8 mouse cellular contexts compared by ENCODE assay signal in genomic region chr6:122486297-122487117, GRCm38 (mm10). TPM values are rescaled to one million over a fixed set of nuclear protein-coding genes. Genes with fewer than 3 reads are reported as not detected.
DNase-seq lines count a peak whose midpoint lies in the region; ATAC-seq lines count a peak whose summit lies in the region.

No protein-coding gene starts in this region.

- peak overlapping the region; percentile 73 for H3K4me3 ChIP-seq in kidney, embryonic 14.5 days (ENCODE audit: low read length)
- peak overlapping the region; percentile 74 for H3K4me3 ChIP-seq in midbrain, embryonic 10.5 days

- peak; percentile 88 for ATAC-seq in kidney, embryonic 14.5 days (ENCODE audit: low FRiP score, low TSS enrichment)
- ATAC-seq in granulocyte monocyte progenitor cell, adult 5-6 weeks (replicated peaks; ENCODE audit: poor library complexity, severe bottlenecking), result peak; percentile 47; the same call in 1 of the 2 replicates

- WGBS in kidney, embryonic 14.5 days, result 1% methylated on average over 72 of the region's 111 CpGs
- WGBS in midbrain, embryonic 10.5 days, result under 1% methylated on average over 98 of the region's 111 CpGs

- peak overlapping the region; percentile 77 for H3K4me2 ChIP-seq in kidney, embryonic 14.5 days (replicated peaks; ENCODE audit: low read depth, low read length)

- peak overlapping the region; percentile 73 for H3K9ac ChIP-seq in kidney, embryonic 14.5 days (ENCODE audit: low read depth, low read length)

- H3K27ac ChIP-seq in kidney, embryonic 14.5 days (ENCODE audit: low read depth, low read length), result peak overlapping the region; percentile 47
- peak overlapping the region; percentile 96 for H3K27ac ChIP-seq in midbrain, embryonic 10.5 days (replicated peaks)

- intact Hi-C loops in left cerebral cortex, postnatal 10 days (cut with DNase I), result no loop called here

- H3K27me3 ChIP-seq in kidney, embryonic 14.5 days (ENCODE audit: control insufficient read depth, insufficient read depth, low read length), result no peaks in the 10 kb centered on the region
- H3K27me3 ChIP-seq in midbrain, embryonic 10.5 days (ENCODE audit: low read depth, poor library complexity, severe bottlenecking), result peaks cover 18% of the 10 kb centered on the region

- H3K36me3 ChIP-seq in kidney, embryonic 14.5 days (ENCODE audit: control insufficient read depth, insufficient read depth, low read length), result no peaks in the 10 kb centered on the region
- H3K36me3 ChIP-seq in midbrain, embryonic 10.5 days, result no peaks in the 10 kb centered on the region

- H3K9me3 ChIP-seq in kidney, embryonic 14.5 days (ENCODE audit: control insufficient read depth, low read length), result no peaks in the 10 kb centered on the region
- H3K9me3 ChIP-seq in midbrain, embryonic 10.5 days (replicated peaks), result no peaks in the 10 kb centered on the region

- DNase-seq in kidney, adult 9 months, result no peak
- DNase-seq in cerebellum, postnatal 4 days (ENCODE audit: low spot score in 2 of 2), result peak; percentile 67 to 81
- peak; percentile 53 to 86 for DNase-seq in left cerebral cortex, postnatal 10 days (ENCODE audit: extremely low spot score in 1 of 2, low spot score in 2 of 2)
- DNase-seq in midbrain, embryonic 10.5 days (ENCODE audit: low spot score), result peak; percentile 89
- DNase-seq in telencephalon, adult 2 months (ENCODE audit: low read depth, low spot score), result peak; percentile 36
- DNase-seq in spleen, postnatal 4 days (ENCODE audit: low spot score in 2 of 2), result no peak

- H3K4me1 ChIP-seq in kidney, embryonic 14.5 days (ENCODE audit: control insufficient read depth, insufficient read depth, low read length), result no peaks in the 10 kb centered on the region
- peaks cover 25% of the 10 kb centered on the region for H3K4me1 ChIP-seq in midbrain, embryonic 10.5 days

RNA-seq across cellular contexts. Expression of gene Rimklb, which starts 12.1 kb away (rescaled TPM):
- 19.9 and 23.2 TPM in 2 replicates for polyA plus RNA-seq in kidney, embryonic 14.5 days (2014; fragmentation: Nextera tagmentation; extraction: Ambion mirVana)
- total RNA-seq in granulocyte monocyte progenitor cell, adult 5-6 weeks (2014; fragmentation: Nextera tagmentation), result not detected in 2 replicates
- total RNA-seq in granulocyte monocyte progenitor cell, adult 5-6 weeks (2017), result not detected in 2 replicates
- total RNA-seq in left cerebral cortex, postnatal 10 days (2021), result 100 to 1,000 TPM; 249 to 260 TPM
- polyA plus RNA-seq in midbrain, embryonic 10.5 days (2016; fragmentation: Nextera tagmentation; extraction: Ambion mirVana), result 39.1 and 54.1 TPM in 2 replicates

RNA-seq across cellular contexts. Expression of gene Mfap5, which starts 19.1 kb away (rescaled TPM):
- 10.4 and 12.8 TPM in 2 replicates for polyA plus RNA-seq in kidney, embryonic 14.5 days (2014; fragmentation: Nextera tagmentation; extraction: Ambion mirVana)
- total RNA-seq in granulocyte monocyte progenitor cell, adult 5-6 weeks (2014; fragmentation: Nextera tagmentation), result not detected in 2 replicates
- total RNA-seq in granulocyte monocyte progenitor cell, adult 5-6 weeks (2017), result not detected in 2 replicates
- 1 to 10 TPM in 1 of 2 experiments, under 1 TPM in 1; 0.99 to 2.0 TPM for total RNA-seq in left cerebral cortex, postnatal 10 days (2021)
- 0.72 and 0.99 TPM in 2 replicates for polyA plus RNA-seq in midbrain, embryonic 10.5 days (2016; fragmentation: Nextera tagmentation; extraction: Ambion mirVana)

Comparison
In these comparisons a context has a peak if more than half of its experiments do, and no peak if none do; other contexts are left out.
1. DNase-seq: peak in cerebellum, postnatal 4 days (2 of 2), left cerebral cortex, postnatal 10 days (2 of 2), midbrain, embryonic 10.5 days (single experiment) and telencephalon, adult 2 months (single experiment); none in kidney, adult 9 months (single experiment) and spleen, postnatal 4 days (0 of 2).
2. RNA of gene Rimklb, which starts 12.1 kb away (total RNA-seq): 249 to 260 TPM in left cerebral cortex, postnatal 10 days; not detected in granulocyte monocyte progenitor cell, adult 5-6 weeks; every median in the first group is over 100 times any median in the second.